Mouse (Mus musculus) activated CD4-positive, CD25-positive, alpha-beta regulatory T cell (primary cell): ENCODE measurements around the gene Olfr1284. TPM values are rescaled to one million over a fixed set of nuclear protein-coding genes. Genes with fewer than 3 reads are reported as not detected.

Source experiments
- polyA plus RNA-seq, 2 experiments: library from polyadenylated mRNA; unstranded; fragments of 100-300 nt; shearing (Covaris generic); gene quantifications; one replicate each; pipeline ENCODE4 v1.2.1; 2017

The Olfr1284 gene
- not detected for polyA plus RNA-seq

DNA sequence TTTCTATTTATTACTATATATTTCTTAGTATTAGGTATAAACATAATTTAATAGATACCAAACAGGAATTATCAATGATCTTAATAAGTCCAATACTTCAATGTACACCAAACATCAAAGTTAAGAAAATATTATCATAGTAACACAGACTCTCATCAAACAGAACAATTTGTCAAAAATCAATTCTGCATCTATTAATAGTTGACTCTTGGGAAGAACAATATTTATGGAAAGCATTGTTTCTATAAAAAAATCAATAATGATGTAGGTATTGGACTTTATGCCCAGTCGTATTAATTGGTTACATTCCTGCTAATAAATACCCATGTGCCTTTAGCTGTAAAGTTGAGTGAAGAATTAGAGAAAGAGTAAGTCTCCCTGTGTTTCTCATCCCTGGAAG, at the start of gene Olfr1284:
Olfr1284 (plus strand) TSS at position 301 of the 400 bp plus-strand sequence.

DNA sequence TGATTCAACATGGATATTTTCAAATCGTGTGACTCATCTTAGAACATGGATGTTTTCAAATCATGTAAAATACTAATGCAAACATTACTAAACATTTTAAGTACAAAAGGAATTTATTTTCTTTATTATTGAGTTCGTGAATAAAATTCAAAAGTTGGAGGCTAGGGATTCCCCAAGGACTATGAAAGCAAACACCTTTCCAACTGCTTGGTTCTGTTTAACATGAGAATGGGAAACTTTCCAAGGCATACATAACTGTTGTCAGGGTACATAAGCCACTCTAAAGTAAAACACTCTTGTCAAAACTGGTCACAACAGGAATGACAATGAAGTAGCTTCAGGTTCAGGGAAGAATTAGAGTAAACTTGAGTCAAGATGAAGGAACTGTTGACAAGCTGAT, 49.1 kb upstream of the Olfr1284 start, which contains the start of gene Olfr1281:
Olfr1281 (plus strand) TSS at position 301 of the 400 bp plus-strand sequence.

DNA sequence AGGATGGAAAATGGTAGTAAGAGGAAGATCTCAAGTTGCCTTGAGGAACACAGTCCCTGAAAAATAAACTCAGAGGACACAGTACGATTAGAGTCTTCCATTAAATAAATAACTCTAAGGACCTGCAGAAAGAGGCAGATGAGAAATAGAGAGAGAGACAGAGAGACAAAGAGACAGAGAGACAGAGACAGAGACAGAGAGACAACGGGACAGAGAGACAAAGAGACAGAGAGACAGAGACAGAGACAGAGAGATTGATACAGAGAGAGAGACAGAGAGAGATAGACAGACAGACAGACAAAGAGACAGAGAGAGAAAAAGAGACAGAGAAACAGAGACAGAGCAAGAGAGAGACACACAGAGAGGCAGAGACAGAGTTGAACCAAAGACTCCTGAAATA, 39.3 kb upstream of the Olfr1284 start, which contains the start of gene Olfr1282:
Olfr1282 (minus strand) TSS at position 101 of the 400 bp plus-strand sequence.

DNA sequence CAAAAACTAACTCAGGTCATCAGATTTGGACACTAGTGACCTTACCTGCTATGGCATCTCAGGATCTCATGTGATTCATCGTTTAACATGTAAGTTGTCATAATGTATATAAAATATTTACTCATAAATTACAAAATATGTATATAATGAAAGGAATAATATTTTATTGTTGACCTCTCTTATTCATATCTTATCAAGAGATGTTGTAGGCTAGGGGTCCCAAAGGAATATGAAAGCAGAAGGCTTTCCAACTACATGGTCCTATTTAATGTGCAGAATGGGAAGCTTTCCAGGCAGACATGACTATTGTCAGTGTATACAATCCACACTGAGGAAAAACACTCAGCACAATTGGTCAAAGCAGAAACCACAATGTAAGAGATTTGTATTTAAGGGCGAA, 8.8 kb upstream of the Olfr1284 start, which contains the start of gene Olfr1283:
Olfr1283 (plus strand) TSS at position 301 of the 400 bp plus-strand sequence.

DNA sequence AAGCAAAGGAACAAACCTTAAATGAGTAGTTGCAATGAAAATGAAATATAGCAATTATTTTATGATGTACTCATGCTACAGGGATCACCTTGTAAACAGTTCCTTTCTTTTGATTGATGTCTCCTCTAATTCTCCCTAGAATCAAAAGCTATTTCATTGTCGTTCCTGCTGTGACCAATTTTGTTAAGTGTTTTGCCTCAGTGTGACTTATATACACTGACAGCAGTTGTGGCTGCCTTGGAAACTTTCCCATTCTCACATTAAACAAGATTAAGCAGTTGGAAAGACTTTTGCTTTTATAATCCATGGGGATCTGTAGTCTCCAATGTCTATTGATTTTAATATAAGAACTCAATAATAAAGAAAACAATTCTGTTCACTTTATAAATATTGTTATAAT, 47.6 kb downstream of the Olfr1284 start, which contains the start of gene Olfr1286:
Olfr1286 (minus strand) TSS at position 185 of the 400 bp plus-strand sequence.

Other genes with a start within 250 kb of the Olfr1284 start
- not detected for gene Gm15130, start 222.6 kb upstream of the Olfr1284 start, polyA plus RNA-seq
- gene 4930430A15Rik, start 145.9 kb upstream of the Olfr1284 start, polyA plus RNA-seq, result not detected
- gene Olfr1275, start 140.2 kb upstream of the Olfr1284 start, polyA plus RNA-seq, result not detected
- not detected for gene Olfr1276, start 121.0 kb upstream of the Olfr1284 start, polyA plus RNA-seq
- under 1 TPM in 1 of 2 experiments, not detected in 1; 0.05 TPM for gene Olfr1277, start 101.4 kb upstream of the Olfr1284 start, polyA plus RNA-seq
- gene Olfr1278, start 85.4 kb upstream of the Olfr1284 start, polyA plus RNA-seq, result not detected
- gene Olfr1279, start 74.9 kb upstream of the Olfr1284 start, polyA plus RNA-seq, result not detected
- under 1 TPM in 1 of 2 experiments, not detected in 1; 0.02 TPM for gene Olfr1280, start 61.5 kb upstream of the Olfr1284 start, polyA plus RNA-seq
- gene Olfr1281, start 49.0 kb upstream of the Olfr1284 start, polyA plus RNA-seq, result not detected
- gene Olfr1282, start 39.4 kb upstream of the Olfr1284 start, polyA plus RNA-seq, result not detected
- not detected for gene Olfr1283, start 8.7 kb upstream of the Olfr1284 start, polyA plus RNA-seq
- gene Olfr1286, start 47.6 kb downstream of the Olfr1284 start, polyA plus RNA-seq, result not detected
- gene Olfr1287, start 73.6 kb downstream of the Olfr1284 start, polyA plus RNA-seq, result not detected
- gene Olfr1288, start 98.6 kb downstream of the Olfr1284 start, polyA plus RNA-seq, result not detected
- gene Olfr1289, start 105.3 kb downstream of the Olfr1284 start, polyA plus RNA-seq, result not detected
- not detected for gene Olfr1290, start 118.3 kb downstream of the Olfr1284 start, polyA plus RNA-seq
- under 1 TPM in 1 of 2 experiments, not detected in 1; 0.29 TPM for gene Olfr1291-ps1, start 121.7 kb downstream of the Olfr1284 start, polyA plus RNA-seq
- gene Olfr1293-ps, start 149.7 kb downstream of the Olfr1284 start, polyA plus RNA-seq, result under 1 TPM in 1 of 2 experiments, not detected in 1; 0.29 TPM
- gene Olfr1294, start 164.8 kb downstream of the Olfr1284 start, polyA plus RNA-seq, result not detected
- not detected for gene Olfr1295, start 194.2 kb downstream of the Olfr1284 start, polyA plus RNA-seq